Mouse (Mus musculus) right cerebral cortex, postnatal 4 days (tissue): ENCODE measurements around the gene Zkscan6.

Experiments used
- DNase-seq: peaks from one replicate; pipeline ENCODE4 v3.0.0-alpha.2; 2022

The Zkscan6 gene

DNA sequence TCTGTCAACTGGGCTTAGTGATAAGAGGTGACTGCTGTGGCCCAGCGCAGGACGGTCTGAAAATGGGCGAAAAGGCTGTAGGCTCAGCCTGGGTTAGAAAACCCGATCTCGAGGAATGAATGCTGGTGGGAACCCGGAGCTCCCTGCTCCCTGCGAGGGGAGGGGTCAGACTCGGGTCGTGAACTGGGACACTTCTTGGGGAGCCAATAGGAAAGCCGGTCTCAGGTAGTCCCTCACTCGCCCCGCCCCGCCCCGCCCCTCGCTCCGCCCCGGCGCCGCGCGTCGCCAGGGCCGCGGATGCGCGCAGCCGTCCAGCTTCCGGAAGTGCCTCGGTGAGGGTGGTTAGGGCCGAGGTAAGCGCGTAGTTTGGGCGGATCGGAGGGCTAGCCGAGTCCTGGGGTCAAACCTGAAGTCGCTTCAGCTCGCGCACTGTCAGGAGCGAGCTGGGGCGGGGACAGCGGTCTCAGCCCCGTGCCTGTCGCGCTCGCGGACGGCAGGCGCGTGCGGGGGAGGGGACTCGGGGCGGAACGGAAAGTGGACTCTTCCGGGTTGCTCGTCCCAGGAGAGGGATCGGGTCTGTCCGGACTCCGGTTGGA is at the start of gene Zkscan6:
TSS of gene Zkscan6 (plus strand) at position 267 of the 596 bp plus-strand sequence.
- DNase-seq, result peak; percentile 84

GRCm38 (mm10) chr11:65759350-65759749 is 47.6 kb upstream of the Zkscan6 start:
- no peak for DNase-seq

GRCm38 (mm10) chr11:65760912-65761311 is 46.1 kb upstream of the Zkscan6 start:
- DNase-seq, result no peak

- no peak for DNase-seq
These were observed 38.5 kb upstream of the Zkscan6 start for GRCm38 (mm10) chr11:65768445-65768844.

DNA sequence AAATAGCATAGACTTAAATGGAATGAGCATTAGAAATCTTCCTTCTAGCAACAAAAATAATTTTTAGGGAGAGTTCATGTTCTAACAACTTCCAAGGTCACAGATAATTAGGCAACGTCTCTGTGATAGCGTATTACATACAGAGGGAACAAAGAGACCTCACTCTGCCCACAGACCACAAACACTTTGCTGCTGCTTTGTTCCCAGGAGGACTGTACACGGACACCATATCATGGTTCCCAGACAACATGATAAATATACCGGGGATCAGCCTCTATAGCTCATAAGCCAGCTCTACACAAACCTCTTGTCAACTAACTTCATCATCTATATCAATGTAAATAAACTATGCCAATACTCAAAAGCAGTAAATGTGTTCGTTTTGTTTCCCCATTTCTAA is 37.0 kb upstream of the Zkscan6 start:
- DNase-seq, result no peak

DNA sequence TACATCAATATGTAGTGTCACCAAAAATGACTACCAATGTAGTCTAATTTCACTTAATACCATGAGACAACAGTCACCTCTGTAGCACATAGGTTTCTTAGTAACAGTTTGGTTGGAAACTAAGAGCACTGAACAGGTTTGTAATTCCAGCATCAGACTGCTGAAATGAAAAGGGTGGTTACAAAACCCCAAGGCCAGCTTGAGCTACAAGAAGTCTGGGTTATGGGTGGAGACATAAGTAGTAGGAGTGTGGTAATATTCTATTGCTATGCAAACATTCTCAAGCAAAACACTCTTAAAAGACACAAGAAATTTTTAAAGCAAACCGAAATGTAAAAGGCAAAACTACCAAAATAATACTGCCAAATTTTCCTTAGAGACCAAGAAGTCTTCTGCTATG is 35.4 kb upstream of the Zkscan6 start:
- DNase-seq, result no peak

DNA sequence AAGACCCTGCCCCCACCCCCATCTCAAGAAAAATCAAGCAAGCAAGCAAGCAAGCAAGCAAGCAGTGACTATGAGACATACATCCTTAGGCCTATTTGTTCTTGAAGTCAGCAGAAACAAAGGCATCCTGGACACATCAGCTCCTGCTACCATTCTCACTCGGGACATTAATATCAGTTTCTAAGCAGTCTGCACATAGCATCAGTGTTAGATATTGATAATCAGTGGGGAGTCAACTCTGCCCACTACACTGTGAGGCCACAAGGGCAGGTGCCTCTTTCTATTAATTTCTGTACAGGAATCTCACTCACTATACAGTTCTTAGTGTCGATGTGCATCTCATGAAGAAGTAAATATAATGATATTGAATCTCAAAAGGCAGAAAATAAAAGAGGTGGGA is 33.4 kb upstream of the Zkscan6 start:
- no peak for DNase-seq

- DNase-seq, result no peak
These were observed 32.9 kb upstream of the Zkscan6 start for GRCm38 (mm10) chr11:65773946-65774656.

- no peak for DNase-seq
These were observed 29.9 kb upstream of the Zkscan6 start for GRCm38 (mm10) chr11:65776906-65777611.

- no peak for DNase-seq
These were observed 29.2 kb upstream of the Zkscan6 start for GRCm38 (mm10) chr11:65777810-65778209.

GRCm38 (mm10) chr11:65779066-65779465 is 27.9 kb upstream of the Zkscan6 start:
- no peak for DNase-seq

DNA sequence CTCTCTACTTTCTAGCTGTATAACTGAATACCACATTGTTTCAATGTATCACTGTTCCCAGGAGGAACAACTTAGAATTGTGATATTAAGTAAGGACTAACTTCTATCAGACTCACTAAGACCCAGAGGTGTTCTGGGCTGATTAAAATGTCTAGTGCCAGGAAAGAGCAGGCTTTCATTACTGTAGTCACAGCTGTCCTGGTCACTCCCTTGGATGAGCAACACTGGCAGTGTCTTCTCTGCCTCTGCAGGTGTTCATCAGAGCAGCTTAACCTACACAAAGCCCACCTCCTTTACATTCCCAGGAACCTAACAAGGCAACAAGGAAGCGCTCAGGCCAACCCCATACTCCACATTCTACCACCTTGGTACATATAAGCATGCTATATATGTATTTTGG is 27.4 kb upstream of the Zkscan6 start:
- no peak for DNase-seq

GRCm38 (mm10) chr11:65781596-65781995 is 25.4 kb upstream of the Zkscan6 start:
- DNase-seq, result no peak

- no peak for DNase-seq
These were observed 20.8 kb upstream of the Zkscan6 start for GRCm38 (mm10) chr11:65786160-65786559.

DNA sequence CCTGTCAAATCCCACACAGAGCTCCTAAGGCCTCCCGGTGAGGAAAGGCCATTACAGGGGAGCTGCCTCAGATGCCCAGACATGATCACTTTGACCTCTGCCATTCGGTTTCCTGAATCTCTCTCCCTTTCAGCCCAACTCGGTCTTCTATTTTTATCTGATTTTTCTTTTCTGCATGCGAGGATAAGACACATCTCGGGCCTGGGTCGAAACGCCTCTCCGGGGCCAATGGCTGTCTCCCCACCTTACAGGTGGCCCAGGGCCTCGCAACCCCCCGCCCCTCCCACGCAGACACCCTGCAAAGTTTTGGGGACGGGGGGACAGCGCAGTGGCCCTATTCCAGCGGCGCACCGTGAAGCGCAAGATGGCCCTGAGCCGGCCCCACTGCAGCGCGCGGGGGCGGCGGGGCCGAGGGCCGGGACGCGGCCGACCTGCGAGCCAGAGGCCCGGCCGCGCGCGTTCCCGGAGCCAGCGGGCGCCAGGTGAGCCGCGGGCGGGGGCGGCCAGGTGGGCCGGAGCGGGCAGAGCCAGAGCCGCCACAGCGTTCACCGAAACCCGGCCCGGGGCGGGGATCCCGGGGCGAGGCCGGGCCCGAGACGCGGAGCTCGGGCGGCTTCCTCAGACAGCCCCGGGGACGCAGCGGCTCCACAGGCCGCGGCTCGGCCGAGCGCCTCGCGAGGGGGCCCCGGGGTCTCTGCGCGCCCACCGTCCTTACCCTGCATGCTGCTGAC is 19.4 kb upstream of the Zkscan6 start:
- peak; percentile 17 for DNase-seq

DNA sequence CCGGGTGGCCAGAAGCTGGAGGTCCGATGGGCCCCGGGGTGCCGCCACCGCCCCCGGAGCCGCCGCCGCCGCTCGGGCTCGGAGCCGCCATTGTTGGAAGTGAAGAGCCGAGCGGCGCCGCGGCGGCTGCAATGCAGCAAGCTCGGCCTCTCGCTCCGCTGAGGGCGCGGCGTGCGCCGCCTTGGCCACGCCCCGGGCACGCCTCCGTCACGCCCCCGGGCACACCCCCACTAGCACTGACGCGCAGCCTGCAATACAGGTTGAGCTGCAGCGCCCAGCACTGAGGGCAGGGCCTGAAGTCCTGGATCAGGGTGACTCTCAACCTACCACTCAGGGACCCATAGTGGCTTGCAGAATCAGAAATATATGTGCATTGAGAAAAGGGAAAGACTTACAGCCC is 18.8 kb upstream of the Zkscan6 start, which contains the start of gene Map2k4:
TSS of gene Map2k4 (minus strand) at position 144 of the 400 bp plus-strand sequence.
- peak; percentile 88 for DNase-seq

DNA sequence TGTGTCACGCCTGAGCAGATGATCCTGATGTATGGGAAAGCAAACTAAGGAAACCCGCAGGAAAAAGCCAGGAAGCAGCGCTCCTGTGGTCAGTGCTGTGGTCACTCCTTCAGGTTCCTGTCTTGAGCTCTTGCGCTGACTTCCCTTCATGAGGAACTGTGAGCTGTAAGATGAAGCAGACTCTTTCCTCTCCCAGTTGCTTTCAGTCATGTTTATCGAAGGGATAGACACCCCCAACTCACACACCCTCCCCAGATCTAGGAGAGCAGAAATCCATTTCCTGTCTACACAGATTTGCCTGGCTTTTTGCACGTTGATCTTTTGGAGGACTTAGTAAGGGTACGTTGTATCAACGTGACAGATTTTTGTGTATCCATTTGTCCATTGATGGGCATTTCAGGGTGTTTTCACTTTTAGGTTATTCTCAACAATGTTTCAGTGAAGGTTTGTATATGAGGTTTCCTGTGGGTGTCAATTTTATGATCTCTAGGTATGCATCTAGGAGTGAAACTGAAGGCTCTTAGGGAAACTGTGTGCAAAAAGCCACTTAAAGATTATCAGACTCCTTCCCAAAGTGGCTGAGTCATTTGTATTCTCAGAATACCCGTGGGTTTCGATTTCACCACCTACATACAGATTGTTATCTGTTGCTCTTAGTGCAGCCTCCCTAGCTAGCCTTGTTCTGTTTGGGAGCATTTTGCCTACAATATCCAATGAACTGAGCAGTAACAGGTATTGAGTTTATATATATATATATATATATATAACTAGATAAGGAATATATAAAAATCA is 12.4 kb upstream of the Zkscan6 start:
- no peak for DNase-seq

GRCm38 (mm10) chr11:65795896-65796295 is 11.1 kb upstream of the Zkscan6 start:
- no peak for DNase-seq

DNA sequence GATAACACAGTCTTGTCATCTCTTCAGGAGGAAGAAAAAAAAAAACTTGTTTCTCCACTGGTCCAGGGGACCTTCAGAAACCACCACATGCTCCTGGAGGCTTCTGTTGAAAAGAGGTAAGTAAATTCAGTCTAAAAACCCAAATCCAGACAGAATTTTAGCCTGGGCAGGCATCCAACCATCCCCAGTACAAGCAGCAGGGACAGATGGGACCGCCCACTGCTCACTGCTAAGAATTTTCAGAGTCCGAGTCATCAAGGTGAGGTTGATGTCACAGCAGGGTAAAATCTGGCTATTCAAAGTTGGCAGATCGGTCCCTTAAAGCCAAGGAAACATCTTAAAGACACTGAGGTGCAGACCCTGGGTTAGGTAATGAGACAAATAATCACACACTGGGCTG is 5.1 kb upstream of the Zkscan6 start:
- DNase-seq, result peak; percentile 50

DNA sequence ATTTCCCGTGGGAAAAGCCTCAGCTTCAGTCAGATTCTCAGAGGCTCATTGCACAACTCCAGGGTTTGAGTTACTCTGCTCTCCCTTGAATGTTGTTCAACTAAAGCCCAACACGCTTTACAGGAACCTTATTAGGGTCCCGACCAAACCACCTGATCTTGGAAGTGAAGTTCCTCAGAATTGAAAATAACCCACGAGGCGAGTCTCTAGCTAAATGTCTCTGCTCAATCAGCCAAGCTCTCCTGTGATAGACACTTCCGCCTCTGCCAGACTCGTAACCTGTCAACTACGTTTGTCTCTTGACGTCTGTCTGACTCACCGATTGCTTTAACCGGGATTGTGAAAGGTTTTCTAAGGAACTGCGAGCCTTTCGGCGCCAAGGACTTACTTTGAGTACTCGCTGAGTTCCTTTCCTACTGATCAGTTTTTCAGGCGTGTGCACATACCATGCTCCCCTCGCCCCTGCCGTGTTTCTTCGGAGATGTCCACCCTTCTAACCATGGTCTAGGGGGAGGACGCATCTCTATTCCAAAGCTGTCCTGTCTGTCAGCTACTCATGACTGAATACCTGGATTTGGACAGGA is 562 bp upstream of the Zkscan6 start:
- DNase-seq, result no peak

GRCm38 (mm10) chr11:65807601-65808000 is 626 bp downstream of the Zkscan6 start:
- no peak for DNase-seq

DNA sequence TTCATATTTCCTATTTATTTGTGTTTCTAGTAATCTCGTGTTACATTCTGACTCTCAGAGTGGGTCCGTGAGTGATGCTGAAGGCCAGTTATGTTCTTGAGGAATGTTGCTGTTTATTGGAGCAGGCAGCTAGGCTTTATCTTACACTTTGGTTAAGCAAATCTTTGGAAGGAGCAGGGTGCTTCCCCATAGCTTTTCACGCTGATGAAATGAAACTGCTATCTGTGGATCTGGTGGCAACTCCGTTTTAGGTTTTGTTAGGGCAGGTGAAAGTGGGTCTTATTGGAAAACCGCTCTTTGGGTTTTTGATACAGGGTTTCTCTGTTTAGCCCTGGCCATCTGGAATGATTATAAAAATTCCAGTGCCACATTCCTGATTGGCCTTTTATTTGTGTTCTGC is 5.1 kb downstream of the Zkscan6 start:
- no peak for DNase-seq
